Mouse (Mus musculus) thymus, adult 2 months (tissue): ENCODE measurements around the gene Med7.

ENCODE experiments used
- CTCF ChIP-seq: fragments of 200-500 bp; IDR thresholded peaks from 2 replicates; pipeline ENCODE4 v1.5.1; 2012; ENCODE audit warnings: mild to moderate bottlenecking, control low read depth, low read length, moderate library complexity, borderline replicate concordance; ENCODE audit not compliant: control insufficient read depth, poor library complexity, insufficient read depth; ENCODE audit errors: extremely low read depth
- POLR2A ChIP-seq: fragments of 200-500 bp; IDR thresholded peaks from 2 replicates; pipeline ENCODE4 v1.6.1; 2012; ENCODE audit warnings: mild to moderate bottlenecking, low read length, control low read depth, moderate library complexity; ENCODE audit not compliant: control insufficient read depth, poor library complexity, insufficient read depth; ENCODE audit errors: extremely low read depth

- TF ChIP-seq POLR2A (no peak), CTCF (no peak)
Measured at GRCm38 (mm10) chr11:46398933-46399383, 37.8 kb upstream of the Med7 start.
